Mouse (Mus musculus): ENCODE measurements around the gene Pfas.
"Not testable (repeated sequence)": the region's sequence is repeated elsewhere in the genome, so short reads cannot be mapped to it uniquely, and the experiment has no call there.

The Pfas gene

DNA sequence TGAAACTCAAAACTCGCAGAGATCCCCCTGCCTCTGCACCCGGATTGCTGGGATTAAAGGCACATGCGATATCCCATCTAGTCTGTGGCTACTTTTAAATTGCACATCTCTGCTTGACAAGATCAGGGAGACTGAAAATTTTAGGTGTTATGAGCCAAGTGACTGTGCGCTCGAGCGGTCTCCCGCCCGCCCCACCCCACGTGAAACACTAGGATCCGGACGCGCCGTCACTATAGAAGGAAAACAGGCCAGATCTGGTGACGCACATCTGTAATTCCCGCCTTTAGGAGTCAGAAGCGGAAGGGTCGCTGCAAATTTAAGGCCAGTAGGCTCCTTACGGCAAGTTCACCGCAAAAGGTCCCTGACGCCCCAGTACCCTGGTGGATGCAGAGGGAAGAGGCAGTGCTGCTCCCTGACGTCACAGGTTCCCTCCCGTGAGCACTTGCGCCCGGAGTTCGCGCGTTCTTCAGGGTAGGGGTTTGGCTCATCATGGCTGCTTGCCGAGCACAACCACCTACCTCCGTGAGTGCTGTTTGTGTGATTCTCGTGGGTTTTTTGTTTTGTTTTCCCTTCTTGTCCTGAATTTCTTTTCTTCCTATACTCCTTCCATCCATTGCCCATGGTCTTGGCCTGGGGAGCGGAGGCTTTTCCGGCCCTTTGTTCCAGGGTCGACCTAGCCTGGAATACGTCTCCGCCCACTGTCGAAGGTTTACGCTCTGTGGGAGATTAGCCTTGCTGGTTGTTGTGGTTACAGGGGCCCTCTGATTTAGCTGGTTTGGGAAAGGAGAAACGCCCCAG lies 7.6 kb upstream of the Pfas start, which contains the start of gene Ctc1:
Ctc1 (plus strand) TSS at position 268 of the 798 bp plus-strand sequence.
- peak; percentile 88 for DNase-seq (ENCODE audit: low spot score)

DNA sequence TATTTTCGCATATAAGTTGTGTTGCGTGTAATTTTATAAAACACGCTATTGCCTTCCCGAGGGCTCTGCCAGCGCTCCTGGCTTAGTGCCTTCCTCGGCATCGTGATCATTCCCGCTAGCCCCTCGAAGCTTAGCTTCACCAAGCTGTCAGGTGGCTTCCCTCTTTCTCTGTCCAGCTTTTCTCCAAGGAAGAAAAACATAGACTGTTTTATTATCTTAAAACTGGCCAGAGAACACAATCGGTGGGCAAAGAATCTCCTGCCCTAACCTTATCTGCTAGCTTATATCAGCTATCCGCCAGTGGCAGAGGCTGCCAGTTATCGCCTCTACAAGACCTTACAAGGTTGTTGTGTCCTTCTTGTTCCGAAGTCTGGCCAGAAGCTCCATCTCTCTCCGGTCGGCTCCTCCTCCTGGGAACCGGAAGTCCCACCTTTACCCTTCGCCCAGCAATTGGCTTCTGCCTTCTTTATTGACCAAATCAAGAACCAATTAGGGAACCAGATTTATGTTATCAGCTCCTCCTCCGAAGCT lies 3.9 kb upstream of the Pfas start:
- DNase-seq (ENCODE audit: low spot score): peak; percentile 89

DNA sequence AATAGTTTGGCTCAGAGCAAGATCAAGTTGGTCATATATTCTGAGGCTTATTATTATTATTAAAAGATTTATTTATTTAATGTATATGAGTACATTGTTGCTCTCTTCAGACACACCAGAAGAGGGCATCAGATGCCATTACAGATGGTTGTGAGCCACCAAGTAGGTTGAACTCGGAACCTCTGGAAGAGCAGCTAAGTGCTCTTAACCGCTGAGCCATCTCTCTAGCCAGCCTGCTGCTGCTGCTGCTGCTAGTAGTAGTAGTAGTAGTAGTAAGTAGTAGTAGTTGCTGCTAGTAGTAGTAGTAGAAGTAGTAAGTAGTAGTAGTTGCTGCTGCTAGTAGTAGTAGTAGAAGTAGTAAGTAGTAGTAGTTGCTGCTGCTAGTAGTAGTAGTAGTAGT lies 3.2 kb upstream of the Pfas start:
- not testable (repeated sequence) for DNase-seq (ENCODE audit: low spot score)

DNA sequence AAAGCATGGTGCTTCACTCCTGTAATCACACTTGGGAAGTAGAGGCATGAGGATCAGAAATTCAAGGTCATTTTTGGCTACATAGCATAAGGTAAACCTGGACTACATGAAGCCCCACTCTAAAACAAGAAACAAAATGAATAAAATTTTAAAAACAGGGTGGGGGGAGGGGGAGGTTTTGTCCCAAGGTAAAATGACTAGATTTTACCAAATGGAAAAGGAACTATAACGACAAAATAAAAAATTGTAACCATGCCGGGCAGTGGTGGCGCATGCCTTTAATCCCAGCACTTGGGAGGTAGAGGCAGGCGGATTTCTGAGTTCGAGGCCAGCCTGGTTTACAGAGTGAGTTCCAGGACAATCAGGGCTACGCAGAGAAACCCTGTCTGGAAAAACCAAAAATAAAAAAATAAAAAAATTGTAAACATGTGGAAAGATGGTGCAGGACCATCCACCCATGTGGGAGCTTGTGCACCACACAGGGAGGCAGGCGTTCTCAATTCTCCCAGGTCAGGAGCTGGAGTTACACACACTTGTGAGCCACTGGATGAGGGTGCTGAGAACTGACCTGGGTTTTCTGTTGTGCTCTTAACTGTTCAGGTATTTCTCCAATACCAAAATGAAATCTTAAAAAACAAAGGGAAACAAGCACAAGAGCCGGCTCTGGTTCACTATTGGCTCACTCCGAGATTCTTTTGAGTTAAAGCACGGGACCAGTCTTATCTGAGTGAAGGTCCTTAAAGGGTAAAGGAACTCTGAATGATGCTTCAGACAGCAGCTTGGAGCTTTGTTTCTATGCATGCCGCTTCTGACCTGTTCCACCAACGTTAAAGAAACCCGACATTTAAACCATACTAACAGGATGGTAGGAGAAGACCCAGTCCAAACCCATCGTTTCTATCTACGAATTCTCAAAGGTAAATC lies 2.4 kb upstream of the Pfas start:
- DNase-seq (ENCODE audit: low spot score): no peak

DNA sequence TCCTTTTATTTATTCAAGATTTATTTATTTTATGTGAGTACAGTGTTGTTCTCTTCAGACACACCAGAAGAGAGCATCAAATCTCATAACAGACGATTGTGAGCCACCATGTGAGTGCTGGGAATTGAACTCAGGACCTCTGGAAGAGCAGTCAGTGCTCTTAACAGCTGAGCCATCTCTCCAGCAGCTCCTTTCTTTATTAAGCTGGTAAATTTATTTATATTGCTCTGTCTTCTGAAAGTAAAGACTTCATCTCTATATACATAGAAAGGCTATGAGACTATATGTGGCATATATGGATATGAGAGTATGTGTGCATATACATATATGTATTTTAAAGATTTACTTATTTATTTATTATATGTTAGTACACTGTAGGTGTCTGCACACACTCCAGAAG lies 1.2 kb upstream of the Pfas start:
- no peak for DNase-seq (ENCODE audit: low spot score)

DNA sequence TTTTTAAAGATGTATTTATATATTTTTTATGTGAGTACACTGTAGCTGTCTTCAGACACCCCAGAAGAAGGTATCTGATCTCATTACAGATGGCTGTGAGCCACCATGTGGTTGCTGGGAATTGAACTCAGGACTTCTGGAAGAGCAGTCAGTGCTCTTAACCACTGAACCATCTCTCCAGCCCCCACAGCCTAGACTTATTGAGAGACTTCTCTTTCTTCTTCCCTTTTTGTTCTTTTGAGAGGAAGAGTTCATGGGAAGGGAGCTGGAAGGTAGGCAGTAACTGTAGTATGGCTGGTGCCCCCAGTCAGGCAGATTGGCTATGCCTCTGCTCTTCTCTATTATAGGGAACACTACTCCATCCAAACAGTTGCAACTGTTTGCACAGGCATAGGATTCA lies 1.7 kb downstream of the Pfas start:
- not testable (repeated sequence) for DNase-seq (ENCODE audit: low spot score)

DNA sequence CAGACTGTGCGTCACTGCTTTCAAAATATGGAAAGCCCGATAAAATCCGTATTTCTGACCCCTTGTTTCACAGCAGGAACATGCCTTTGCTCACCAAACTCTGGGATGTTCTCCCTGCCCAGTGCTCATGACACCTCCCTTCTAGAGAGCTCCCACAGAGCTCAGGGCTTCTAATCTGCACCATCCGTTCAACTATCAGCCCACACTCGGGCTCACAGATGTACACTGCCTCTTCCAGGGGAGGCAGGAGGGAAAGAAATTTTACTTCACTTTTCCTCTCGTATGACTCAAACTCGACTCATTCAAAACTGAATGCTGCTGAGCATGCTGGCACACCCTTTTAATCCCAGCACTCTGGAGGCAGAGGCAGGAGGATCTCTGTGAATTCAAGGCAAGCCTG lies 3.1 kb downstream of the Pfas start:
- no peak for DNase-seq (ENCODE audit: low spot score)

DNA sequence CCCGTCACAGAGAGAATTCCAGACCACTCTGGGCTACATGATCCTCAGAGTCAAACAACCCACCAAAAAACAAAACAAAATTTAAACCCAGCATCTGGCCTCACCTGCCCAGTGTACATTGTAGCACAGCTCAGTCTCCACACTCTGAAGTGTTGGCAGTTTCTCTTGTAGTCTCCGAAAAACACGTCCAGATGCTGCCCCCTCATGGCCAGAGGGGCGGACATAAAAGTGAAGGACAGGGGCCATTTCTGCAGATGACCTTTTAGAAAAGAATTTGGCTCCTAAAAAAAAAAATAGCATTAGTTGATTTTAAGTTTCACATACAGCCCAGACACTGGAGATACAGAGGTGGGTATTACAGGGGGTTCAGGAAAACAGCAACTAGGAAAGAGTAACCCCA lies 4.7 kb downstream of the Pfas start:
- DNase-seq (ENCODE audit: low spot score): no peak

DNA sequence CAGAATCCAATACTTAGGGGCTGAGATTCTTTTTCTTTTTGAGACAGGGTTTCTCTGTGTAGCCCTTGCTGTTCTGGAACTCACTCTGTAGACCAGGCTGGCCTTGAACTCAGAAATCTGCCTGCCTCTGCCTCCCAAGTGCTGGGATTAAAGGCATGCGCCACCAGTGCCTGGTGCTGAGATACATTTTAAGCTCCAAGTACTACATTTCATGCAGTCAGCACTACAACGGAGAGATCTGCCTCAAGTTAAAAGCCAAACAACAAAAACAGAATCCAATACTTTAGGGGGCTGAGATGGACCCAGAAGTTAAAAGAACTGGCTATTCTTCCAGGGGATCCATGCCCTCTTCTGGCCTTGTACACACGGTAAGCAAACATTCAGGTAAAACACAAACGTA lies 5.5 kb downstream of the Pfas start:
- not testable (repeated sequence) for DNase-seq (ENCODE audit: low spot score)

DNA sequence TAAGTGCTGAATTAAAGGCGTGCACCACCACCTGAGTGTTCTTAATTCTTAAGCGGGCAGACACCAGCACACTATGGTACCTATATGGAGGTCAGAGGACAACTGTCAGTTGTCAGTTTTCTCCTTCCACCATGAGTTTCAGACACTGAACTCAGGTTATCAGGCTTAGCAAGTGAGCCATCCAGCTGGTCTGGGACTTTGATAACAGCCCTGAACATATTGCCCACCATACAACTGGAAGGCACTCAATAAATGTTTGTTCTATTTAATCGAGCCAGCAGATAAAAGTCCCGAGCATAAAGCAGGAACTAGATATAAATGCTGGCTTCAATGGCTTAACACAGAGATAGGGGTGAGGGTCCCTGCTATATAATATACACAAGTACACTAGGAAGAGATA lies 11.2 kb downstream of the Pfas start:
- DNase-seq (ENCODE audit: low spot score): no peak

DNA sequence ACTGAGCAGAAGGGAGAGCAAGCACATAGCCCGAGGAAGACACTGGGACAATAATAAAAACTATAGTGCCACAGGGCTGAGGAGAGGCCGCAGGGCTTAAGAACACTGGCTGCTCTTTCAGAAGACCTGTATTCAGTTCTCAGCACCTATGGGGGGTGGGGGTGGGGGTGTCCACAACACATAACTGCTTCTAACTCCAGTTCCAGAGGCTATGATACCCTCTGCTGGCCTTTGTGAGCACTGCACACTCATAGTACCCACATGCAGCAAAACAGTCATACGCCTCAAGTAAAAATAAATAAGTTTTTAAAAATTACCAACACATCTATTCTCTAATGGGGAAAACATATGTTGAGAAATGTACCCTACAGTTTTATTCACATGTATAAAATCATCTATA lies 13.9 kb downstream of the Pfas start:
- no peak for DNase-seq (ENCODE audit: low spot score)

DNA sequence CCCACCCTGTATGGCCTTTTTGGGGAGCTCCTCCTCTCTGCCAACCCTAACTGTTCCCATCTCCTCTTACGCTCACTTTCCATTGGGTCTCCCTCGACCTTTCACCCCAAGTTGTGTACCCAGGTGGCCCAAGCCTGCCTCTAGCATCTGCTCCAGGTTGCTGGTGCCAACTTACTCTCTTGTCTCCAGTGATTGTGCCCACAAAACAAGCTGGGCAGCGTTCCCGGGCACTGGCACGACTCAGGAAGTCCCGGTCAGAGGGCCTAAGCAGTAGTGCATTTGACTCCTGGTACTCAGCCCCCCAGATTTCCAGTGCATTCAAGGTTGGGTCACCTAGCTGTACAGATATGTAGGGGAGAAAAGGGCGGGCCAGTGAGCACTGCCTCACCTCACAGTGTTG lies 15.1 kb downstream of the Pfas start:
- no peak for DNase-seq (ENCODE audit: low spot score)

DNA sequence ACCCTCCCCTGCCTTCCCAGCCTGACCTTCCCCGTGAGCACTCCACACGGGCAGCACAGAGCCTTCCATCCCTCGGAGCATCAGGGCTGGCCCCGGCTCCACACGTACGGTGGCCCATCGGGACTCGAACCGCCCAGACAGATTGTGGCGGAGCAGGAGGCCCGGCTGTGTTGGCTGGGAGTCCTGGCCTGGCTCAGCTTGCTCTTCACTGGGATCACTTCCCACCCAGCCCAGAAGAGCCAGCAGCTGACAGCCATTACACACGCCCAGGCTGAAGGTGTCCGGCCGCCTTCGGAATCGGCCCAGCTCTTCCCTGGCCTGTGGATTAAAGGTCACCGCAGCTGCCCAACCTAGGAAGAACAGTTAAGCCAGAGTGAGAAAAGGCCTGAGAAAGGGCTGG lies 19.9 kb downstream of the Pfas start:
- no peak for DNase-seq (ENCODE audit: low spot score)

DNA sequence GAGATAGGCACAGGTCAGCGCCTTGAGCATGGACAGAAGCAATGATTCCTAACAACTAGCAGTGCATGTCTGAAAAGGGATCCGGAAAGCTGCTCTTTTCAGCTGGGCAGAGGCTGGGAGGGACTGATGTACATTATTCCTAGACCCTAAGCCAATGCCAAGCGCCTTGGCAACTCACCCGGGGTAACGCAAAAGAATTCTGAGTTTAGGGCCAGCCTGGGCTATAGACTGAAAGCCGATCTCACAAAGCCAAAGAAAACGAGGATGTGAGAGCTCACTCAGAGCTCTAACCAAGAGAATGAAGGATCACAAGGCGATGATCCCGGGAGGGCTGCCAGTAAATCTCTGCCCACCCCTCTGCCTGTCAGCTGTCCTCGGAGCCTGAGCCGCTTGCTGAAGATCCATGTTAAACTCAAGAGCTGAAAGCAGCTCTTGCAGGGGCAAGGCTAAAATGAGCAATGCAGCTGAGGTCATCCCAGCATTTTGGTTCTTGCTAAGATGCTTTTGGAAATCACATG lies 20.8 kb downstream of the Pfas start:
- no peak for DNase-seq (ENCODE audit: low spot score)

DNA sequence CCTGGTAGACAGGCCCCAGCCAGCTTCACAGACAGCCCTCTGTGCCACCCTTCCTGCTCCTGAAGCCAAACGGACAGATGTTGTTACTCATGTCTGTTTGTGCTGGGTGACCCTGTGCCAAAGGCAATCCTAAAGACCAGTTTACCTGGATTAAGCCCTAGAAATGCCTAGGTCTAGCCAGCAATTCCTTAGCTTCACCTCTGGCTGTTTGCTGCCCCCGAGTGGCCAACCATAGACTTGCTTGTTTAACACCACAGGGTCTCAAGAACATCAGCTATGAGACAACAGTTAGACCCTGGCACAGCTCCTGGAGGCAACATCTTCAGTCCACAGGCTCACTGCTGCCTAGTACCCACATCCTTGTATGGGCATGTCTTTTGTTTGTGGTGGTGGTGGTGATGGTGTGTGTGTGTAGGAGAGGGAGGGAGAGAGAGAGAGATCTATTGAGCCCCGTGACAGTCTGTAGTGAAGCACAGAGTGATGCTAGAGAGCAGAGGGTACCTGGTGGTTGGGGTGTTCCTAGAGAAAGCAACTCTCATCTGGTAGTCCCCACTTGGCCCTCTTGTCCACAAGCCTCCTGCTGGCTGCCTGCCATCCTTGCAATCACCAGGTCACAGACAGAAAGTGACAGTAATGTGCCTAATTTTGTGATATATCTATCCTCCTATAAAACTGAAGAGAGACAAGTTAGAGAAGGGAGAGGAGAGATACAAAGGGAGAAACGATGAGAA lies 25.5 kb downstream of the Pfas start:
- peak; percentile 71 for DNase-seq (ENCODE audit: low spot score)

DNA sequence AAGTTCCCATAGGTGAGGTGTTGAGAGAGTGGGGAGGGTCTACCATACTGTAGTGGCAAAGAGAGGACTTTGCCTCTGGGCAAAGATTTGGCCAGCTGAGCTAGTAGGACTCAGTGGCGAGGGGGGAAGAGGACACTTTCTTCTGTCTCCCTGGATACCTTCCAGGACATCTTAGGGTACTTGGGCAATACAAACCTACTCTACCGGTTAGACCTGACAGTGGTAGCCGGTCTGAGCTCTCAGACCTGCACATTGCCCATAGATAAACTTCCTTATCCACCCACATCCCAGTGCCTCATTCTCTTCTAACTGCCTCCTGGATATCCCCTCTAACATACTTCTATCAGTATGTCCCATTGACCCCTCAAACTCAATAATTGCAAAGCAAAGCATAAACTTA lies 27.3 kb downstream of the Pfas start:
- no peak for DNase-seq (ENCODE audit: low spot score)

DNA sequence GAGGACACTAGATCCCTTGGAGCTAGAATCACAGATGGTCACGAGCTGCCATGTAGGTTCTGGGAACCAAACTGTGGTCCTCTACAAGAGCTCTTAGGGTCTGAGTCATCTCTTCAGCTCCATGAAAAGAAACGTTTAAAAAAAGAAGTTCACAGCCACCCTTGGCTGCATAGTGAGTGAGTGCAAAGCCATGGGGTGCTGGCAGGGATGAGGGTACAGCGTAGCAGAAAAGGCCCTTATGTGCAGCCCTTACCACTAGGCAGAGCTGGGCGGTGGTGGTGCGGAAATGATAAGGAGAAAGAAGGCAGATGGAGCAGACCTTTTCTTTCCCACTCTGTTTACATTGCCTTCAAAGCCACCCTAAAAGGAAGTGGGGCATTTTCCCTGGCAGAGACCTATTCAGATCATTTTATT lies 28.9 kb downstream of the Pfas start:
- no peak for DNase-seq (ENCODE audit: low spot score)

DNA sequence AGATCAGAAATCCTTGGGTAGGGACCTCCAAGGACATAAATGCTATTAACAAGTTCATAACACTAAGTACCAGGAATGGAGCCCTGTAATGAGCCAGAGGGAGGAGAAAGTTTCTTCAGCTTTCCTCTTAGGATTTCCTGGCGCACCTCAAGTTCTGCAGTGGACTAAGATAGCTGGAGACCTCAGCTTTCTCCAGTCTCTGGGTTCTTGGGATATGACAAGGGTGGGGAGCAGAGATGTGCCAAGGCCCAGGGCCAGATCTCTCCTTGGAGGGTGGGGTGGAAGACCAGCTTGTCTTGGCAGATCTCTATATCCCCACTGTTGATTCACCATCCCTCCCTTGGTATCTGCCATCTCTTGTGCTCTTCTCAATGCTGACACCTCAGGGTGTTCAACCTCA lies 32.7 kb downstream of the Pfas start:
- DNase-seq (ENCODE audit: low spot score): no peak

DNA sequence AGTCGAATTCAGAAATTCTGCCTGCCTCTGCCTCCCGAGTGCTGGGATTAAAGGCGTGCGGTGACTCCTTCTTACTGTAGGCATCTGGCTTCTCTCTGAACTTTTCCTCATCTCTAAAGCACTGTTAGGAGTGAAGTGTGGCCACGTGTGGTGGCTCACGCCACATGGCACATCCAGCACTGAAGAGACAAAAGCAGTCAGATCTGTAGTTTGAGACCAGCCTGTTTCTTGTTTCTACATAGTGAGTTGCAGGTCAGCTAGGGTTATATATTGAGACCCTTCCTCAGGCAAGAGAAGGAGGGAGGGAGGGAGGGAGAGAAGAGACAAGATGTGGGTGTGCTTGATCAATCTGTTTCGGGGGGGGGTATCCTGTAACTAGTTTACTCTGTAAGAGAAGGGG lies 33.2 kb downstream of the Pfas start, which contains the start of gene Rangrf:
Rangrf (minus strand) TSS at position 101 of the 400 bp plus-strand sequence.
- no peak for DNase-seq (ENCODE audit: low spot score)

DNA sequence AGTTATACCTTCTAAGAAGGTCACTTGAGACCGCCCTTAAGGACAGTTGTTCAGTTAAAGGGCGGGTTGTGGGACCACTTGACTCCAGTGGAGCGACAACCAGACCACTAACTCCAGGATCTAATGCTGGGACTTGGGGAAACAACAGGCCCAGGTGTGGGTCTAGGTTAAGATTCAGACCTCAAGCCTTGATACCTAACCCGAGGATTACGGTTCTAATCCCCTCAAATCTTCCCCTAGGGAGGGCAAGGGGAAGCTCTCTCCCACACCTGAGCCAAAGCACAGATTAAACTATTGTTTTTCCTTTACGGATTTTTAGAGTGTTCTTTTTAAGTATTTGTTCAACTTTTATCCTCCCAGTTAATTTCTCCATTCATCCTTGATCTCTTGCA lies 34.2 kb downstream of the Pfas start:
- no peak for DNase-seq (ENCODE audit: low spot score)

DNA sequence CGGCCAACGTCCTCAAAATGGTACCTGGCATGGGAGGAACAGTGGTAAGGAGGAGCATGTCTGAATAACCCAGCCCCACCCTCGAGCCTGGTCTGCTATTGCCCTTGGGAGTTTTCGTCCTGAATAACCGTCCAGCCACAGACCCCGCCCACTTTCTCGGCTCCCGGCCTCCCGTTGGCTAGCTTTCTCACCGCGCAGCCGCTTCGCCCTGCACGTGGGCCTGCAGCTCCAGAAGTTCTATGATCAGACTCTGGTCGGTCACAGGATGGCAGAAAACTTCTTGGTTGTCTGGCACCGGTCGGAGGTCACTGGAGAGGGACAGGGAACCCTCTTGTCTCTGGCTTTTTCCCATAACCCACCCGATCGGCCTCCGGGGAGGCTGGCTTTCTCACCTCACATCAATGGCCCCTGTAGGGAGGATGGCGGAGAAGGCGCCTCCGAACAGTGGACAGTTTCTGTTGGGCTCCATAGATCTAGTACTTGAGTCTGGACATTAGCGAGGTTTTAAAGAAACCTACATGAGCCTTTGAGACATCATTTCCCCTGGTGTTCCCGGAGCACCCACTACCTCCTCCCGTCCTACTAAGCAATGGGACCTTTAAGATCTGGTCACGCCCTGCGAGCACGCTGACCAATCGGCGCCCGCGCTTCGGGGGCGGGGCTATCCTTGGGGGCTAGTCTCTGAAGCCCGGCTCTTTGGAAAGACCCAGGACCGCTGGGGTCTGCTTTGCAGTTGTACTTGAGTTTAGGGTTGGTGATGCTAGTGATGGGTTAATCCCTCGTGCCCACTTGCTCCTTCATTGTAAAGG lies 34.8 kb downstream of the Pfas start:
- DNase-seq (ENCODE audit: low spot score): peak; percentile 84

All from layer of hippocampus, adult 11-12 months (tissue).